Mouse (Mus musculus) midbrain, embryonic 10.5 days (tissue): ENCODE measurements around the gene Mlst8. TPM values are rescaled to one million over a fixed set of nuclear protein-coding genes. Genes with fewer than 3 reads are reported as not detected.

Source experiments
- DNase-seq: peaks from one replicate; pipeline ENCODE4 v3.0.0-alpha.2; 2017; ENCODE audit warnings: low spot score
- H3K27ac ChIP-seq: fragments of 300-500 bp; sonication (generic); replicated peaks from 2 replicates; pipeline ENCODE4 v1.5.1; 2016; ENCODE audit warnings: mild to moderate bottlenecking
- H3K27me3 ChIP-seq: fragments of 300-500 bp; sonication (generic); 2 replicates; pipeline ENCODE4 v1.6.1; 2016; ENCODE audit warnings: low read depth, mild to moderate bottlenecking; ENCODE audit not compliant: poor library complexity, severe bottlenecking
- H3K36me3 ChIP-seq: fragments of 300-500 bp; sonication (generic); 2 replicates; pipeline ENCODE4 v1.6.1; 2016; ENCODE audit warnings: mild to moderate bottlenecking, moderate library complexity
- H3K4me1 ChIP-seq: fragments of 300-500 bp; sonication (generic); 2 replicates; pipeline ENCODE4 v1.6.1; 2016
- H3K4me3 ChIP-seq: fragments of 300-500 bp; sonication (generic); 2 replicates; pipeline ENCODE4 v1.5.1; 2016; ENCODE audit warnings: mild to moderate bottlenecking, moderate library complexity
- H3K9me3 ChIP-seq: fragments of 300-500 bp; sonication (generic); replicated peaks from 2 replicates; pipeline ENCODE4 v1.6.1; 2016; ENCODE audit warnings: mild to moderate bottlenecking
- WGBS: fragments of 180-500 bp; shearing (Covaris S2); methylation state at CpG from one replicate; pipeline ENCODE4 v1.1.7; 2016; 5-methylcytosine and 5-hydroxymethylcytosine counted together
- polyA plus RNA-seq: library from polyadenylated mRNA; unstranded; fragments of >200 nt; fragmentation: Nextera tagmentation; extraction: Ambion mirVana; gene quantifications from 2 replicates; pipeline ENCODE4 v1.2.1, GENCODE M21; 2016

The Mlst8 gene
- 40.2 and 40.9 TPM in 2 replicates for polyA plus RNA-seq

DNA sequence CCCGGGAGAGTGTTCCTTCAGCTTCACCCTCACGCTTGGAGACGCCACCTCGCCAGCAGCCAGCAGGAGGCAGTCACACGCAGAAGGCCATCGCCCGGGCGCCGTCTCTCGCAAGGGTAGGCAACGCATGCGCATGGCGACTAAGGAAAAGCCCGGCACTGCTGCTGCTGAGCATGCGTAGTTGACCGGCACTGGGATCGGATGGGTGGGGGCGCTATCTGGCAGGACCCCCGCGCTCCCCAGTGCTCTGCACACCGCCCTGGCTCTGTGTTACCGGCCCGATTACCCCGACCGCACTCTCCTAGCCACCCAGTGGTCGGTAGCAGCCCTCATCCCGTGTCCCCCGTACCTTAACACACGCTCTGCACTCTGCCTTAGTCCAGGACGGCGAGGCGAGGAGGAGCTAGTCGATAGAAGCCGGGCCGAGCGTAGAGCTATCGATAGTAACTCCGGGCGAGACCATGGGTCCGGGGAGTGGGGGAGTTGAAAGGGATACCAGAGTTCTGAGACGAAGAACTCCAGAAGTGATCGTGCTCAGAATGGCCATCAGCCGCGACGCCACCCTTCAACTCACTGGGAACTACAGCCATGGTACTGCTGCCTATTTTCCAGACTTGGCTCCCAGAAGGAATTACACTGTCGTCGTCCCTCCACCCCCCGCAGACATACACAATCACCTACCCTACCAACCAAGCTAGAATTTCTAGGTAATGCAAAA, at the start of gene Mlst8:
Gene Mlst8 (minus strand): TSS at position 416 of the 718 bp plus-strand sequence.
- Histone ChIP-seq H3K4me1 (peaks cover 24% of the 10 kb centered on the region), H3K27ac (peak within 1 kb of the TSS; percentile 98), H3K27me3 (no peaks in the 10 kb centered on the region), H3K36me3 (peaks cover 43% of the 10 kb centered on the region), H3K9me3 (no peaks in the 10 kb centered on the region), H3K4me3 (peak within 1 kb of the TSS; percentile 87)
- WGBS = under 1% methylated on average over 48 of the region's 48 CpGs
- DNase-seq = peak; percentile 98

DNA sequence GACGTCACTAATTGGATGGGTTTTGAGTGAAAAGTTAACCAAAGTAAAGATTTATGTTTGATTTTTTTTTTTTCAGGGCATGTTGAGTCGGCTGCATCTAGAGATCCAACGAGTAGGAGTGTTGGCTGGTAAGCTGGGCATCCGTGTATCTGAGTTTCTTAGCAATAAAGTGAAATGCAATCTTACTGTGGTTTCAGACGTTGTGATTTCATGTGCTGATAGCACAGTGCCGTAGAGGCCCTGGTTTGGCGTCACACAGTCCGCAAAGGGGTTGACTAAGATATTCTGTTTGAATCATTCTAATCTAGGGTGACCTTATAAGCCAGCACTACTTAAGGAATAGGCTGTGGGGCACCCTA, 49.7 kb upstream of the Mlst8 start:
- peaks cover 43% of the 10 kb centered on the region for H3K36me3 ChIP-seq
- peaks cover 68% of the 10 kb centered on the region for H3K4me1 ChIP-seq
- no peak for DNase-seq
- H3K9me3 ChIP-seq = no peaks in the 10 kb centered on the region
- H3K27me3 ChIP-seq = 0 out of 2 replicates have a peak, but pooled peaks cover 3% of the 10 kb centered on the region
- peak overlapping the region; percentile 80 for H3K4me3 ChIP-seq
- peak overlapping the region; percentile 88 for H3K27ac ChIP-seq
- 1% methylated on average over 8 of the region's 8 CpGs for WGBS

DNA sequence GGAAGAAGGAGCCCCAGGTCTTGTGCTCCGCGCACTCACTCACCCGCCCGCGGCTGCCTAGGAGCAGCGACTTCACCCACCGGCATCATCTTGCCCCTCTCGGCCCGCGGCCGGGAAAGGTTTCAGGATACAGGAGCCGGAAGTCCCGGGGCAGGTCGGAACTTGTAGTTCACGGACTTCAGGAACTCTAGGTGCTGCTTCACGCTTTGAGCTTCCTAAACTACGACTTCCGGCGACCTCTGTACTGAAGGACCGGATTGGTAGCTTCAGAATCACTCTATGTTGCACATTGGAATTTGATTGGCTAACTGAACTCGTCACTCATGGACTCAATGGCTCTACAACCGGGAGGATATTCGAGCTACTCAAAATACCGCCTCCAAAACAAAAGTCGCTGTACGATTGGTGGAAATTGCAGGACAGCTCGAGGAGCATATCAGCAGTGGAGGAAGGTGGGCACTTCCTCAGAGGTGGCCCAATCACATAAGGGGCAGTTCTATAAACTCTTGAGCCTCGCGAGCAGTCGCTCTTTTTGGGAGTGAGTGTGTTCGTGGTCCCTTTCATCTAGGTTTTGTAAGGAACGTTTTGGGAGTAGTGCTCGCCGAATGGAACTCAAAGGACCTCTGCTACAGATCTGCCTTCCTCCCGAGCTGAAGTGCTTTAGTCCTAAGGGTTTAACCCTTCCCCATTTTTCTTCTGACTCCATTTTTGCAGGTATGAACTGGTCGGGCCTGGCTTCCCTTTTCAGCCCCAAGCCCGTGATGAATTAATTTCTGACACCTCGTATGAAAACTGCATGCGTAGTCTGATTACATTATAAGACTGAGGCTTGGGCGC, 49.1 kb upstream of the Mlst8 start, which contains the start of gene Traf7:
Gene Traf7 (minus strand): TSS at position 216 of the 837 bp plus-strand sequence.
- H3K4me3 ChIP-seq = peak within 1 kb of the TSS; percentile 80
- 0 out of 2 replicates have a peak, but pooled peaks cover 3% of the 10 kb centered on the region for H3K27me3 ChIP-seq
- H3K9me3 ChIP-seq = no peaks in the 10 kb centered on the region
- H3K36me3 ChIP-seq = peaks cover 49% of the 10 kb centered on the region
- DNase-seq = peak; percentile 93
- H3K27ac ChIP-seq = peak within 1 kb of the TSS; percentile 90
- under 1% methylated on average over 40 of the region's 40 CpGs for WGBS
- H3K4me1 ChIP-seq = peaks cover 62% of the 10 kb centered on the region

DNA sequence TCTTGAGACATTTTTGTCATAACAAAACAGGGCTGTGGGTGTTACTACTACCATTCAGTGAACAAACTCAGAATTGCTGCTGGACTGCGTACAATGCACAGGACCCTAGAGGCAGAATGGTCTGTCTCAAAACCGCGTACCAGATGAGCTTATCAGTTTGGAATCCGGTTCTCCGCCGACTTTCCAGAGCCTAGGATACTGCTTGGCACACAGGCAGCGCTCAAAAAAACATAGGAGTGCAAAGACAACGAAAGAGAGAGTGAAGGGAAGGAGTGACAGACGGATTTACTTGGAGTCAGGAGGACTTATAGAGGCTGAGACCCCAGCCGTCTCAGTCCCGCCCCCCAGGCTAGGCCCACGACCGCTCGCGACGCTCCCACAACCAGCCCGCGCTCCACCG, 48.4 kb upstream of the Mlst8 start:
- H3K9me3 ChIP-seq = no peaks in the 10 kb centered on the region
- WGBS = under 1% methylated on average over 19 of the region's 19 CpGs
- H3K27ac ChIP-seq = peak overlapping the region; percentile 90
- DNase-seq = no peak
- peak overlapping the region; percentile 80 for H3K4me3 ChIP-seq
- H3K27me3 ChIP-seq = 0 out of 2 replicates have a peak, but pooled peaks cover 3% of the 10 kb centered on the region
- H3K36me3 ChIP-seq = peaks cover 53% of the 10 kb centered on the region
- peaks cover 56% of the 10 kb centered on the region for H3K4me1 ChIP-seq

DNA sequence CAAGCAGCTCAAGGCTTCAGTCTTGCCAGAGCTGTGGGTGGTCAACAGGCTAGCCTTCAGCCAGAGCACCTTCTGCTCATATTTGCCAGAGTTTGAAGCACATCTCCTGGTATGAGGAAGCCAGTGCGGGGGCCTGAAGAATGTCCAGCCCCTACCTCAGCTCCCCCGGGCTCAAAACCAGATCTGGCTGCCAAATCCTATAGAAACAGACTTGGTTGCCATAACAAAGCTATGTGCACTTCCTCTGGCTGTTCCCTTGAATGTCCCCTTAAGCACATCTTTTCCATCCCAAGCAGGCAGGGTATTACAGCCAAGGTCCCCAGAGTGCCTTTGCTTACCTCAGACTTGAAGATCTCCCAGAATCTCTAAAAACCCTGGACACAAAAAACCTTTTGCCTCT, 45.9 kb upstream of the Mlst8 start:
- H3K27ac ChIP-seq = no peak overlapping the region
- H3K4me1 ChIP-seq = peaks cover 30% of the 10 kb centered on the region
- H3K36me3 ChIP-seq = peaks cover 62% of the 10 kb centered on the region
- no peaks in the 10 kb centered on the region for H3K27me3 ChIP-seq
- H3K4me3 ChIP-seq = no peak overlapping the region
- no peak for DNase-seq
- 82% methylated on average over 2 of the region's 2 CpGs for WGBS
- no peaks in the 10 kb centered on the region for H3K9me3 ChIP-seq

DNA sequence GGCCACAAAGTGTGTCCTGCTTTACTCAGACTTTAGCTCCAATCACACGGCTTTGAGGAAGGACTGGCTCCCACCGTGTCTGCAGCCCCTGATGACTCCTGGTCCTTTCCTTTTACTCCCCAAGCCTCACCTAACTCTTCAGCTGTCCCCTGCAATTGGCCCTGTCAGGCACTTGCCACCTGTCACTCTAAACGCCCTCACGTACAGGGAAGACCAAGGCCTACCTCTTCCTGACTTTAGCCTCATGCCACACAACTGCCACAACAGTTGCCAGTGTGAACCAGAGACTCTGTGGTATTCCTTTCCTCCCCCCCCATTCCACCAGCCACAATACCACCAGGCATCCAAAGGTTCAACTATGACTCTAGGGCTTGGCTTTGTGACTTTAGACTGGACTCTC, 41.6 kb upstream of the Mlst8 start:
- no peak for DNase-seq
- Histone ChIP-seq H3K36me3 (peaks cover 88% of the 10 kb centered on the region), H3K4me1 (peaks cover 6% of the 10 kb centered on the region; the same call in 1 of the 2 replicates), H3K9me3 (no peaks in the 10 kb centered on the region), H3K27me3 (no peaks in the 10 kb centered on the region), H3K4me3 (no peak overlapping the region), H3K27ac (no peak overlapping the region)
- WGBS = 90% methylated on average over 4 of the region's 4 CpGs

DNA sequence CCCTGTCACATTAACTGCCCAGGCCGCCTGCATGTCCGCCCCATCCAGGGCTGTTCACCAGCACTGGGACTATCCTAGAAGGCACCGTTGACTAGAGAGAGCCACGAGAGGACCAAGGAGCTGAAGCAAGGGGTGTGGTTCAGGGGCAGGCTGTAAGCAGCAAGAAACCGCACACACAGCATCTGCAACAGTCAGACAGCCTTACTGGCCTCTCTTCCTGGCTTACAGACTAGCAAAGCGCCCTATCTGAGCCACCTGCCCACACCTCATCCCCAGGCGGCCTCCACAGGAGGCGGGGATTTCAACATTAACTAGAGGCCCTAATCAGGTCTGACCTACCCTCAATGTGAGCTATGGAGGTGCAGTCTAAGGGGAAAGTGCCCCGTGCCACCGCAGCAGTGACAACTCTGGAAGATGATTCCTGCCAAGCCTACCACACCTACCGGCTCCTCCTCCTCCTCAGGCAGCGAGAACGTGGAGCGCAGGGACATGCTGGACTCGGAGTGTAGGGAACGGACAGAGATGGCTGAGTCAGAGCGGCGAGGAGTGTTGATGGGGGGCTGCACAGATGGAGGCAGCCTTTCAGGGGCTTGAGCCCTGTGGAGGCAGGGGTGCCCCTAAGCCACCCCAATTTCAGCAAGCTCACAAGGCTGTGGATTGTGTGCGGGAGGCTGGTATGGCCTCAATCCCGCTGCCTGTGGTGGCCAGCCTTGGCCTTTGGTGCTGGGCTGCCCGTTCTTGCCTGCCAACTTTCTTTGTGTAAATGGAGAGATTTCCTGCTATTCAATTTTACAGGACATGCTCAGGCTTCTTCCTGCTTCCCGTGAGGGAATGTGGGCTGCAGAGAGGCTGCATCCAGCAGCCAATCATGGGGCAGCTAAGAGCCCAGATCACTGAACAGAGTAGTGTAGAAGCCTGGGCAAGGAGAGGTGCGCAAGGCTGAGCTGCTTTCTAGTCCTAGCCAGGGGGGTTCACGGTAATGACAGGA, 35.7 kb upstream of the Mlst8 start:
- Histone ChIP-seq H3K27me3 (no peaks in the 10 kb centered on the region), H3K4me1 (no peaks in the 10 kb centered on the region), H3K27ac (peak overlapping the region; percentile 23; the same call in 1 of the 2 replicates), H3K36me3 (peaks cover 99% of the 10 kb centered on the region), H3K4me3 (no peak overlapping the region; the same call in 1 of the 2 replicates), H3K9me3 (no peaks in the 10 kb centered on the region)
- DNase-seq = no peak
- whole genome bisulfite sequencing = 89% methylated on average over 24 of the region's 24 CpGs

DNA sequence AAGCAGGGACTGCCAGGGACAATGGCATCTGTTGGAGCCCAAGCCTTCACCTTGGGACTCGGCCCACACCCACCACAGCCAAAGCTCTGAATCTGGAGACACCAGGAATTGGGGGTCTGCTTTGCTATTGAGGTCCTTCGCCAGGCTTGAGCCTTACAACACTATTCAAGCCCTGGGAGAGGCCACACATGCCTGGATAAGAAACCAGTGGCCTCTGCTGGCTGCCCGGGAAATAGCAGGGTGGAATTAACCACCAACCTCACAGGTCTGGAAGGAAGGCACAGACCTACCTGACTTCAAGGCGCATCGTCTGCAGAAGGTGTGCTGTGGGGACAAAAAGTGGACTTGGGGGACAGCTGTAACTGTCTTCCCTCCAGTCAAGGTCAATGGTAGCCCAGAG, 34.7 kb upstream of the Mlst8 start:
- DNase-seq = no peak
- Histone ChIP-seq H3K4me1 (no peaks in the 10 kb centered on the region), H3K4me3 (no peak overlapping the region), H3K27ac (no peak overlapping the region), H3K27me3 (no peaks in the 10 kb centered on the region), H3K36me3 (peaks cover 100% of the 10 kb centered on the region), H3K9me3 (no peaks in the 10 kb centered on the region)
- WGBS = 64% methylated on average over 5 of the region's 5 CpGs

DNA sequence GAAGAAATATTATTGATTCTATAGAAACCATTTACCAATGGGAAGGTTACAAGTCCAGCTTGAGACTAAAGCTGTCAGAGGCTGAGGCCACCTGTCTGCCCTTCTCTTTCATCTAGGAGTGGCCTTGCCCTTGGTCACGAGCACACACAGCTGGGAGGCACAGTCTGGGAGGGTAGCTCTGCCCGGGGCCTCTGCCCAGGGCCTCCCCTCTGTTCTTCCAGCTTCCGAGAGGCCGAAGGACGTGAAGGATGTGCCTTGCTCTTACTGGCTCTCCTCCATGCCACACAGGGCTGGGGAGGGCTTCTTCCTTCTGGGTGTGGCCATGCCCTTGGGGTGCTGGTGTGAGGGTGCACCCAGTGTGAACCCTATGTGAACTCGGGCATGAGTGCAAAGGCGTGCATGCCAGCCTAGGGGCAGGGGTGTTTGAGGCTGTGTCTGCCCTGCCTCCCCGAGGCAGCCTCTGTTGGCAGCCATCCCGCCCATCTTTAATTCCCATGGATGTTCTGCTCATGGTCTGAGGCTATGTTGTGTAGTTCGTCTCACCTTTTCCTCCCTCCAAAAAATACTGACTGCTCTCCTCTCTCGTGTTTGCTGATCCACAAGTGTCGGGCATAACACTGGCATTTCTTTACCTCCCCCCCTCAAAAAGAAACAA, 29.1 kb upstream of the Mlst8 start:
- no peak for DNase-seq
- H3K36me3 ChIP-seq = peaks cover 97% of the 10 kb centered on the region
- no peaks in the 10 kb centered on the region for H3K9me3 ChIP-seq
- H3K4me1 ChIP-seq = peaks cover 17% of the 10 kb centered on the region
- no peak overlapping the region for H3K27ac ChIP-seq
- no peak overlapping the region for H3K4me3 ChIP-seq
- peaks cover 14% of the 10 kb centered on the region; the same call in 1 of the 2 replicates for H3K27me3 ChIP-seq
- WGBS = 85% methylated on average over 12 of the region's 12 CpGs

DNA sequence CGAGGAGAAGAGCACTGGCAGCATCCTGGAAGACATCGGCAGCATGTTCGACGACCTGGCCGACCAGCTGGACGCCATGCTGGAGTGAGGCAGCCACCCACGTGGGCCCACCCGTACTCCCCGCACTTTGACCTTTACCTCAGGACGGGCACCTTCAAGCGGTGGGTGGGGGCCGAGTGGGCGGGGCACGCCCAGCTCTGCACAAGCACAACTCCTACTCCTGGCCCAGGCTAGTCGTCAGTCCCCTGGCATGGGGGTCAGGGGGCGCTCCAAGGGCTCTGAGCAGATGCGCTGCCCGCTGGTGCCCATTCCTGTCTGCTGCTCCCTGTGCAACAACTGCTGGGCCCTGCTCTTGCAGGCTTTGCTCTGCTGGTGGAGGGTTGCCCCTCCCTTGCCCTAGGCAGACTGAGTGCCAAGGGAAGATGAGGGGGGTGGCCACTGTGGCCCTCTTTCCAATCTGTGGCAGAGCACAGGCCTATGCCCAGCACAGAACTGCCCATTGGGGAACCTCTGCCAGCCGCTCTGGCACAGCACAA, 28.3 kb upstream of the Mlst8 start:
- Histone ChIP-seq H3K27ac (no peak overlapping the region), H3K27me3 (peaks cover 14% of the 10 kb centered on the region; the same call in 1 of the 2 replicates), H3K4me1 (peaks cover 17% of the 10 kb centered on the region), H3K36me3 (peaks cover 97% of the 10 kb centered on the region), H3K4me3 (no peak overlapping the region), H3K9me3 (no peaks in the 10 kb centered on the region)
- WGBS = 51% methylated on average over 19 of the region's 19 CpGs
- no peak for DNase-seq

DNA sequence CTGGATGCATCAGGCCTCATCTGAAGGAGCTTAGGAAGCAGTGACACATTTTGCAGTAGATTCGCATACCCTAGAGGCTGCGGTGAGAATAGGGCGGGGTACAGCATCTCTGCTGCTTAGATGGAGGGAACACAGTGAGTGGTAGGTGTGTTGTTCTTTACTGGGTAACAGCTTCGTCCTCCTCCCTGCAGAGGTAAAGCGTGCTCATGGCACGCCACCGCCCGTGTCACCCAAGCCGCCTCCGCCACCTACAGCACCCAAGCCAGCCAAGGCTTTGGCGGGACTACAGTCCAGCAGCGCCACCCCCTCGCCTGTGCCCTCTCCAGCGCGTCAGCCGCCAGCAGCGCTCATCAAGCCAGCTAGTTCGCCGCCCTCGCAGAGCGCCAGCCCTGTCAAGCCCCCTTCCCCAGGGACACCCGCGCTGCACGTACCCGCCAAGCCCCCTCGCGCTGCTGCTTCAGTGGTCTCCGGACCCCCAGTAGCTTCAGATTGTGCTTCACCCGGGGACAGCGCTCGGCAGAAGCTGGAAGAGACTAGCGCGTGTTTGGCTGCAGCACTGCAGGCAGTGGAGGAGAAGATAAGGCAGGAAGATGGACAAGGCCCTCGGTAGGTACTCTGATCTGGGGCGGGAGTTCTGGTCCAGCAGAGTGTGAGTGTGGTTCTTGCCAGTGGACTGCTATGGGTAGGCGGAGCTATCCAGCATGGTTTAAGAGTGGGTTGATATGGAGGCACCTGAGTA, 27.6 kb upstream of the Mlst8 start:
- 23% methylated on average over 36 of the region's 36 CpGs for WGBS
- H3K36me3 ChIP-seq = peaks cover 97% of the 10 kb centered on the region
- H3K9me3 ChIP-seq = no peaks in the 10 kb centered on the region
- H3K27ac ChIP-seq = no peak overlapping the region
- H3K27me3 ChIP-seq = peaks cover 14% of the 10 kb centered on the region; the same call in 1 of the 2 replicates
- no peak for DNase-seq
- H3K4me1 ChIP-seq = peaks cover 17% of the 10 kb centered on the region
- peak overlapping the region; percentile 29 for H3K4me3 ChIP-seq
